Mouse (Mus musculus) C2C12 (cell line): Measurements from ENCODE around the gene Eefsec.
A peak's percentile ranks its signal among the peaks of the same experiment; 100 is the strongest.

ENCODE experiments used
- CTCF ChIP-seq: IDR thresholded peaks from one replicate; pipeline ENCODE4 v1.5.1; 2011; ENCODE audit not compliant: control insufficient read depth, insufficient read depth, insufficient read length
- MYOD1 ChIP-seq: IDR thresholded peaks from one replicate; pipeline ENCODE4 v1.6.1; 2011; ENCODE audit warnings: low read depth; ENCODE audit not compliant: control insufficient read depth, insufficient read length

DNA sequence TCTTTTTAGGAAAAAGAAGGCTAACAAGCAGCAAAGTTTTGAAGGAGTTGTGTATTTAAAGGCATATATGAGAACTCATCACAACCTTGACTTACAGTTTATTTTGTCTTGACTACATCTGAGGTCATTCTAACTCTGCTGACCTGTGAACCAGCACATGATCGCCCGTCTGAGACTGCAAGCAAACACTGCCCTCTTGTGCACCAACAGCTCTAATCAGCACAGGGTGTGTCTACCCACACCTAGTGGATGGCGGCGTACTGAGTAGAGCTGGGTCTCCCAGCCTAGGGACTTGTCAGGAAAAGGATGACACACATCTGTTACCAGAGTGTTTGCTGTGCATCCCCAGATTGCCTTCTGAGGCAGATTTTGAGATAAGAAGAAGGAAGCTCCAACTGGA is 15.1 kb downstream of the Eefsec start:
- no peak for TF ChIP-seq MYOD1
- peak; percentile 61 for TF ChIP-seq CTCF
